Mouse (Mus musculus) cerebellum, adult 2 months (tissue): ENCODE results near the gene Hpse2.

Experiments used
- CTCF ChIP-seq: fragments of 200-500 bp; IDR thresholded peaks from 2 replicates; pipeline ENCODE4 v1.5.1; 2011; ENCODE audit warnings: low read depth, mild to moderate bottlenecking, control low read depth, low read length, moderate library complexity, borderline replicate concordance; ENCODE audit not compliant: insufficient read depth
- POLR2A ChIP-seq: fragments of 200-500 bp; IDR thresholded peaks from 2 replicates; pipeline ENCODE4 v1.6.1; 2011; ENCODE audit warnings: low read length, control low read depth, borderline replicate concordance; ENCODE audit not compliant: insufficient read depth

DNA sequence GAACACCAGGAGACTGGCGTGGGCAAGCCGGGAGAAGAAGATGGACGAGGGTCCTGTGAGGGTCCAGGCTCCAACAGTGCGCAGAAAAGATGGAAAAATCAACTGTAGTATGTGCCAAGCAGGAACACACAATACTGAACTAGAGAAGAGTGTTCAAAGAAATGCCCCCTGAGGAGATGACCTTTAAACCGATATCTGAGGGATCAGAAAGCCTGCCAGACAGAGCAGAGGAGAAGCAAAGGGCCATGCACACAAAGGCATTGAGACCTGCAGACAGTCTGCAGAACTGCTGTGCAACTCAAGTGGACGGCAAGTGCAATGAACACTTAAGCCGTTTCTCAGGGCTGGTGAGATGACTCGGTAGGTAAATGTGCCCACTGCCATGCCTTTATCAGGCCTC lies 620.8 kb downstream of the Hpse2 start:
- no peak for TF ChIP-seq POLR2A
- no peak for TF ChIP-seq CTCF
